Mouse (Mus musculus) CH12.LX (cell line): ENCODE results near the gene Ap1ar.

Source experiments
- POLR2A ChIP-seq: IDR thresholded peaks from 2 replicates; pipeline ENCODE4 v1.6.1; 2011; ENCODE audit warnings: low read depth, mild to moderate bottlenecking, improper control_type of control experiment, low read length
- ZC3H11A ChIP-seq: IDR thresholded peaks from 2 replicates; pipeline ENCODE4 v1.6.1; 2012; ENCODE audit warnings: low read depth, mild to moderate bottlenecking, inconsistent platforms, low read length, improper control_type of control experiment

GRCm38 (mm10) chr3:127843941-127844327, 6.6 kb upstream of the Ap1ar start:
- TF ChIP-seq ZC3H11A (no peak), POLR2A (no peak)
